Mouse (Mus musculus): ENCODE data around the gene Ccdc170. TPM values are rescaled to one million over a fixed set of nuclear protein-coding genes. Genes with fewer than 3 reads are reported as not detected.
"Not testable (repeated sequence)": the region's sequence is repeated elsewhere in the genome, so short reads cannot be mapped to it uniquely, and the experiment has no call there.

Ccdc170 gene
- polyA plus RNA-seq, 1 experiment from 2014 or later = 0.04 TPM

DNA sequence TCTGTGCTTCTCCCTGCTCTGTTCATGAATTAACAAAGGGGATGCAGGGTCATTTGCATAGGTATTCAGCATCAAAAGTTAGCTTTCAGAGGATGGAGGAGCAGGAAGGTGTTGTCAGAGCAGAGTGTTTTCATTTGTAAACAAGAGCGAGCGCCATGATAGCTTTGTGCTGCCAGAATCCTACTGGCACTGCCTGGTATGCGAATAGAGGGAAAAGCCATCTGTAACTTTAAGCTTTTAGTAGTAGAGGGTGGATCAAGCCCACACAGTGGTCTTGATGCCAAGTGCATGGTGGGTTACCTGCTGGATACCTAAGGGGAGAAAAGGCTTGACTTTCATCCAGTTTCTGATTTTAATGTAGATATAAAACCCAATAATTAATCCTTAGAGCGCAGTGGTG, 89.0 kb downstream of the Ccdc170 start:
- Histone ChIP-seq H3K4me1 (no peaks in the 10 kb centered on the region), H3K9me3 (no peaks in the 10 kb centered on the region), H3K27me3 (replicated peaks) (no peaks in the 10 kb centered on the region), H3K4me2 (no peak overlapping the region), H3K9ac (no peak overlapping the region), H3K27ac (no peak overlapping the region), H3K4me3 (replicated peaks) (no peak overlapping the region), H3K36me3 (no peaks in the 10 kb centered on the region)
- ATAC-seq (ENCODE audit: insufficient read depth, low FRiP score, low read depth) = no peak
- WGBS = 79% methylated on average over 4 of the region's 4 CpGs

GRCm38 (mm10) chr10:4581905-4582304, 99.6 kb downstream of the Ccdc170 start:
- no peak overlapping the region for H3K27ac ChIP-seq
- H3K4me2 ChIP-seq = no peak overlapping the region
- H3K4me3 ChIP-seq (replicated peaks) = no peak overlapping the region
- no peaks in the 10 kb centered on the region for H3K36me3 ChIP-seq
- H3K9me3 ChIP-seq = no peaks in the 10 kb centered on the region
- no peaks in the 10 kb centered on the region for H3K4me1 ChIP-seq
- H3K27me3 ChIP-seq (replicated peaks) = no peaks in the 10 kb centered on the region
- no peak for ATAC-seq (ENCODE audit: insufficient read depth, low FRiP score, low read depth)
- H3K9ac ChIP-seq = no peak overlapping the region
- WGBS = 89% methylated on average over 5 of the region's 5 CpGs

DNA sequence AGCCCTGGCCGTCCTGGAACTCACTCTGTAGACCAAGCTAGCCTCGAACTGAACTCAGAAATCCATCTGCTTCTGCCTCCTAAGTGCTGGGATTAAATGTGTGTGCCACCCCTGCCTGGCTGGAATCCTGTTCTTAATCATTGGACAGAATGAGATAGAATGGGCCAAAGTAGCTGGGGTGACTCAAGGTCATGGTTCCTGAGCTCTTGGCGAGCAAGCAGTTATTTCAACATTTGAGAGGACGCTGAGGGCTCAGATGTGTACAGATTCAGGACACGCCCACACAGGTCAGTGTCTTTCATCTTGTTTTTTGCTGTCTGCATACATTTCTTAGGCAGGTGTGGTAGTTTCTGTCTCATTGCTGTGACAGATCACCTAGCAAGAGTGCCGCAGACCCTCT, 104.4 kb downstream of the Ccdc170 start:
- Histone ChIP-seq H3K9ac (no peak overlapping the region), H3K36me3 (no peaks in the 10 kb centered on the region), H3K4me1 (no peaks in the 10 kb centered on the region), H3K4me2 (no peak overlapping the region), H3K4me3 (replicated peaks) (no peak overlapping the region), H3K9me3 (no peaks in the 10 kb centered on the region), H3K27ac (no peak overlapping the region), H3K27me3 (replicated peaks) (no peaks in the 10 kb centered on the region)
- 82% methylated on average over 6 of the region's 6 CpGs for WGBS
- no peak for ATAC-seq (ENCODE audit: insufficient read depth, low FRiP score, low read depth)

DNA sequence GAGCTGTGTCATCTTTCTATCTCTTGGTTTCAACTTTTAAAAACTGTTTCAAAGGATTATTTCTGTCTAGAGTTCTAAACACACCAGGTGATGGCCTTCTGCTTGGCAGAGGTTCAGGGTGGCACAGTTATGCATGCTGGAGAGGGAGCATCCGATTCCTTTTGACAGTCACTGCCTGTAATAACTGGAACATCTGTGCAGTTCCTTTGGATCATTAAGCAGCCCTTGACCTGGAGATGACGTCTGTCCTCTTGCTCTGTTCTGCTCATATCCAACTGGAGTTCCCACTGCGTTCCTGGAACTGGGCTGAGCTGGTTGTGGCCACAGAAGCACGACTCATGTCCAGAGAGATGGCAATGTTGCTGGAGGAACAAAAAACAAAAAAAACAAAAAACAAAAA, 107.3 kb downstream of the Ccdc170 start:
- no peak overlapping the region for H3K27ac ChIP-seq
- no peaks in the 10 kb centered on the region for H3K36me3 ChIP-seq
- H3K4me3 ChIP-seq (replicated peaks) = no peak overlapping the region
- 79% methylated on average over 4 of the region's 4 CpGs for WGBS
- no peak overlapping the region for H3K4me2 ChIP-seq
- ATAC-seq (ENCODE audit: insufficient read depth, low FRiP score, low read depth) = no peak
- H3K4me1 ChIP-seq = no peaks in the 10 kb centered on the region
- no peaks in the 10 kb centered on the region for H3K27me3 ChIP-seq (replicated peaks)
- H3K9ac ChIP-seq = no peak overlapping the region
- H3K9me3 ChIP-seq = no peaks in the 10 kb centered on the region

DNA sequence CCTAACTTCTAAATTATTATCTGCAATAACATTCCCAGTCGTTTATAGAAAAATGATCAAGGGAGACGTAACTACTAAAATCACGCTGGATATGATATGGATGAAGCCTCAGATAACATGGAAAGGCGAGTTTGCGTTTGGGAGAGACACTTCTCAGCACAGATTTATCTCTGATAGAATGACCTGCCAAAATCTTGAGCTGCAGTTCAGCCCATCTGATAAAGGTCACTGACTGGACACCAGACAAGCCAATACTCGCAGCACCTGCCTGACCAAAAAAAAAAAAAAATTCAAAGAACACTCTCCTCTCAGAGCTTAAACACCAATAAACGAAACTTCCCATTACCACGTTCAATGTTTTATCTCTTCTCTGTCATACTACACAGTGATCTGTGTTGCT, 108.7 kb downstream of the Ccdc170 start:
- no peak overlapping the region for H3K9ac ChIP-seq

DNA sequence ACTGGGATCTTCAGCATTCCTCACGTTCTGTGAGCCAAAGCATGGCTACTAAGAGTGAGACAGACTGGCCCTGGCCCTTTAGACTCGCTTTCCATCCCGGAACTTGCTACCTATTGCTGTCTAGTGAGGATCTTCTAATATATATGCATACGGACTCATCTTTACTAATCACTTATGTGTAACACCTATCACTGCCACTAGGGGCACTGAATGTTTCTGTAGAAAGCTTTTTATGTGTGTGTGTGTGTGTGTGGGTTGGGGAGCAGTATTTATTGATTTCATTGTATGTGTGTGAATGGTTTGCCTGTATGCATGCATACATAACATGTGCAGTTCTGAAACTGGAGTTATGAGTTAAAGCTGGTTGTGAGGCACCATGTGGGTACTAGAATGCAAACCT, 111.5 kb downstream of the Ccdc170 start:
- ATAC-seq (ENCODE audit: insufficient read depth, low FRiP score, low read depth) = no peak
- Histone ChIP-seq H3K36me3 (no peaks in the 10 kb centered on the region), H3K27me3 (replicated peaks) (no peaks in the 10 kb centered on the region), H3K27ac (no peak overlapping the region), H3K4me1 (no peaks in the 10 kb centered on the region), H3K9me3 (no peaks in the 10 kb centered on the region), H3K4me2 (no peak overlapping the region), H3K9ac (no peak overlapping the region), H3K4me3 (replicated peaks) (no peak overlapping the region)
- 72% methylated on average over 4 of the region's 4 CpGs for WGBS

More for the DNA sequence above, 108.7 kb downstream of the Ccdc170 start:
- Histone ChIP-seq H3K27ac (no peak overlapping the region), H3K4me3 (replicated peaks) (no peak overlapping the region), H3K27me3 (replicated peaks) (no peaks in the 10 kb centered on the region), H3K36me3 (no peaks in the 10 kb centered on the region), H3K9me3 (no peaks in the 10 kb centered on the region), H3K4me2 (no peak overlapping the region), H3K4me1 (no peaks in the 10 kb centered on the region)
- ATAC-seq (ENCODE audit: insufficient read depth, low FRiP score, low read depth) = no peak
- 66% methylated on average over 8 of the region's 8 CpGs for WGBS

DNA sequence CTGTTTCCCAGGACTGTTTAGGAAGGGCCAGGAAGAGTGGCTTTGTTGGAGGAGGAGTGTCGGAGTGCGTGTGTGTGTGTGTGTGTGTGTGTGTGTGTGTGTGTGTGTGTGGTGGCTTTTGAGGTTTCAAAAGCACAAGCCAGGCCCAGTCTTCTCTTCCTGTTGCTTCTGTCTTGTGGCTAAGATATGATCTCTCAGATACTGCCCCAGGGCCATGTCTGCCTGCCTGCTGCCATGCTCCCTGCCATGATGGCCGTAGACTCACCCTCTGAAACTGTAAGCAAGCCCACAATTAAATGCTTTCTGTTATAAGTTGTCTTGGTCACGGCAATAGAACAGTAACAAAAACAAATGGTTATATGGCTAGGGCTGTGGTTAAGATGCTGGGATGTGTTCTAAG, 114.9 kb downstream of the Ccdc170 start:
- H3K4me3 ChIP-seq (replicated peaks) = no peak overlapping the region
- no peak overlapping the region for H3K4me2 ChIP-seq
- 91% methylated on average over 4 of the region's 4 CpGs for WGBS
- no peaks in the 10 kb centered on the region for H3K27me3 ChIP-seq (replicated peaks)
- no peak overlapping the region for H3K27ac ChIP-seq
- ATAC-seq (ENCODE audit: insufficient read depth, low FRiP score, low read depth) = no peak
- H3K9me3 ChIP-seq = no peaks in the 10 kb centered on the region
- H3K4me1 ChIP-seq = no peaks in the 10 kb centered on the region
- H3K36me3 ChIP-seq = no peaks in the 10 kb centered on the region
- no peak overlapping the region for H3K9ac ChIP-seq

- Histone ChIP-seq H3K36me3 (no peaks in the 10 kb centered on the region), H3K4me2 (no peak overlapping the region), H3K27ac (no peak overlapping the region), H3K9me3 (no peaks in the 10 kb centered on the region), H3K9ac (no peak overlapping the region), H3K4me3 (replicated peaks) (no peak overlapping the region), H3K4me1 (no peaks in the 10 kb centered on the region), H3K27me3 (replicated peaks) (no peaks in the 10 kb centered on the region)
- ATAC-seq (ENCODE audit: insufficient read depth, low FRiP score, low read depth) = no peak
- WGBS = 65% methylated on average over 10 of the region's 10 CpGs
These were observed 116.0 kb downstream of the Ccdc170 start for GRCm38 (mm10) chr10:4598244-4598842.

- ATAC-seq (ENCODE audit: insufficient read depth, low FRiP score, low read depth) = no peak
- Histone ChIP-seq H3K9ac (no peak overlapping the region), H3K27ac (no peak overlapping the region), H3K4me1 (no peaks in the 10 kb centered on the region), H3K4me3 (replicated peaks) (no peak overlapping the region), H3K27me3 (replicated peaks) (no peaks in the 10 kb centered on the region), H3K36me3 (no peaks in the 10 kb centered on the region), H3K4me2 (no peak overlapping the region), H3K9me3 (no peaks in the 10 kb centered on the region)
- WGBS = 81% methylated on average over 12 of the region's 12 CpGs
These were observed 116.6 kb downstream of the Ccdc170 start for GRCm38 (mm10) chr10:4598916-4599315.

DNA sequence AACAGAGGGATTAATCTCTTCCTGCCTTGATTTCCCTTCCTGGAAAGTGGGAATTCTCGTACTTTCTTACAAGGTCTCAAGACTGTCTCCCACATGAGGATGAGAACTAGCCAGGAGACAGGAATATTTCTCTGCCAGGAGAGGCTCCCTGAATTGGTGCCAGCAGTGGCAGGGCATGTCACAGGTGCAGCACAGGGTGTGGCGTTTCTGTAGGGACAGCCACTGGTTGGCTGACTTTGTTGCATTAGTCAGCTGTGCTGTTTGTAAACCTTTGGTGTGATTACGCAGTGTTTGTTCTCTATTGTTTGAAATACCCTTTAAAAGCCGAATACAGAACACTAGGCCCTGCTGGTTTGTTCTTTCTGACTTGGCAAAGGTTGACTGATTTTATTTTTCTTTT, 117.3 kb downstream of the Ccdc170 start:
- Histone ChIP-seq H3K27ac (no peak overlapping the region), H3K4me1 (no peaks in the 10 kb centered on the region), H3K9ac (no peak overlapping the region), H3K9me3 (no peaks in the 10 kb centered on the region), H3K27me3 (replicated peaks) (no peaks in the 10 kb centered on the region), H3K36me3 (no peaks in the 10 kb centered on the region), H3K4me2 (no peak overlapping the region), H3K4me3 (replicated peaks) (no peak overlapping the region)
- no peak for ATAC-seq (ENCODE audit: insufficient read depth, low FRiP score, low read depth)
- WGBS = 62% methylated on average over 4 of the region's 4 CpGs

GRCm38 (mm10) chr10:4600796-4601474, 118.6 kb downstream of the Ccdc170 start:
- no peaks in the 10 kb centered on the region for H3K9me3 ChIP-seq
- H3K4me1 ChIP-seq = no peaks in the 10 kb centered on the region
- H3K27ac ChIP-seq = no peak overlapping the region
- 64% methylated on average over 2 of the region's 2 CpGs for WGBS
- no peak overlapping the region for H3K9ac ChIP-seq
- no peak for ATAC-seq (ENCODE audit: insufficient read depth, low FRiP score, low read depth)
- no peaks in the 10 kb centered on the region for H3K36me3 ChIP-seq
- H3K4me2 ChIP-seq = no peak overlapping the region
- no peak overlapping the region for H3K4me3 ChIP-seq (replicated peaks)
- no peaks in the 10 kb centered on the region for H3K27me3 ChIP-seq (replicated peaks)

GRCm38 (mm10) chr10:4601612-4602011, 119.3 kb downstream of the Ccdc170 start:
- not testable (repeated sequence) for H3K4me3 ChIP-seq (replicated peaks); H3K4me1 ChIP-seq; H3K27ac ChIP-seq; ATAC-seq (ENCODE audit: insufficient read depth, low FRiP score, low read depth); H3K27me3 ChIP-seq (replicated peaks); H3K36me3 ChIP-seq; H3K9me3 ChIP-seq; H3K9ac ChIP-seq; H3K4me2 ChIP-seq

- 82% methylated on average over 4 of the region's 4 CpGs for WGBS
These were observed 120.2 kb downstream of the Ccdc170 start for GRCm38 (mm10) chr10:4602466-4602865.

More at GRCm38 (mm10) chr10:4602466-4602865, 120.2 kb downstream of the Ccdc170 start:
- H3K4me1 ChIP-seq = no peaks in the 10 kb centered on the region
- H3K27ac ChIP-seq = no peak overlapping the region
- no peak for ATAC-seq (ENCODE audit: insufficient read depth, low FRiP score, low read depth)
- H3K9ac ChIP-seq = no peak overlapping the region
- no peak overlapping the region for H3K4me2 ChIP-seq
- no peaks in the 10 kb centered on the region for H3K36me3 ChIP-seq
- H3K4me3 ChIP-seq (replicated peaks) = no peak overlapping the region
- H3K27me3 ChIP-seq (replicated peaks) = no peaks in the 10 kb centered on the region
- H3K9me3 ChIP-seq = no peaks in the 10 kb centered on the region

Measured in stomach, embryonic 15.5 days (tissue).